Mouse (Mus musculus) common myeloid progenitor, adult 5-6 weeks (primary cell): ENCODE measurements around the gene Tmbim4. TPM values are rescaled to one million over a fixed set of nuclear protein-coding genes. Genes with fewer than 3 reads are reported as not detected.

Experiments used
- total RNA-seq: library from RNA; stranded (forward); fragments of 200-1000, 187-1606 nt; gene quantifications from 2 replicates; pipeline ENCODE4 v1.2.3, GENCODE M21; 2017

The Tmbim4 gene
- total RNA-seq, 1 experiment from 2014 or later, result 97.8 TPM

Other genes with a start within 250 kb of the Tmbim4 start
- gene Helb, start 88.6 kb upstream of the Tmbim4 start, total RNA-seq, result 33.2 and 33.8 TPM in 2 replicates
- 11.9 and 16.8 TPM in 2 replicates for gene Irak3, start 540 bp downstream of the Tmbim4 start, total RNA-seq
- gene Llph, start 25.5 kb downstream of the Tmbim4 start, total RNA-seq, result 97.9 and 108 TPM in 2 replicates